Mouse (Mus musculus): ENCODE measurements around the gene Invs.

Invs gene

DNA sequence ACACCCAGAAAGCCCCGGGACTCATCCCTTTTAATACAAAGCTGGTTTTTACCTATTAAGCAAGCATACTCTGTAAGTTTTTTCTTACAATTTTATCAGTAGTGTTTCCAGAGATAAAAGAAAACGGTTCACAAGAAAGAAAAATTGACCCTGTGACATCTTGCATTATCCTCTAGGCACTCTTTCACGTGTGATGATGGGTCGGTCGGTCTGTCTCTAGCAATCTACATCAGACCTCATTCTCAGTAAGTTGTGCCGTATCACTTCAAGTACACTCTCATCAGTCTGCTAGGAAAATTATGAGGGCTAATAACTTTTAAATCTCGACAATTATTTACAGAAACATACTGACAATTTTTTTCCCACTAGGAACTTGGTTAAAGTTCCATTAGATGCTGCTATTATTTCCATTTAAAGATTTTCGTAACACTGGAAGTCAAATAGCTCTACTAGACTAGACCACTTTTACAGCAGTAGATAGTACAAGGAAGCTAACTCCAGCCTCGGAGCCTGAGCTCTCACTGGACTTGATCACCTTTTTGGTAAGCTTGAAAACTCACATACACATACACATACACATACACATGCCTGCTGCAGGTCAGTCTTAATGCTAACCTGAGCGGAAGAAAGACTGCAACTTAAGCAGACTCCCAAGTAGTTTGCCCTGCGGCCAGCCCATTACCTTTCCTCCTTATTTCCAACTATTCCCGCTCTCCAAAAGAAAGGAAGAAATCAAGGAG lies 192.7 kb downstream of the Invs start:
- DNase-seq = no peak

- peak; percentile 94 for DNase-seq
Measured at GRCm38 (mm10) chr4:48472792-48473650, 193.5 kb downstream of the Invs start, which contains the start of gene Tex10. Gene Tex10, minus strand, starts transcription at chr4:48473459.

DNA sequence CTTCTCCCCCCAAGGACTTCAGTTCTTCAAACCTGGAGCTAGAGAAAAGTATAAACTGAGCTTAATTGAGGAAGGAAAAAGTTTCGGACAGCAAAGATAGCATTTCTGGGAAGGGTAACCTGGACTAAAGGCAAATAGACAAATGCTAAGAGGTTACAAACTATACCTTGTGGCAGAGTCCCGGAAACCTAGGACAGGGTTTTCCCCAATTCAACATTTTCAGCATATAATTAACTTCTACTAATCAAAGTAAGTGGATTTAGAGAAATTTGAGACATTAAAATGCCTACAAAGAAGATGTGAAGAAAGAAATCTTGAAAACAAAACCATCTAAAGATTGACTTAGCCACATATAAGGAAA lies 194.1 kb downstream of the Invs start:
- DNase-seq = no peak

- DNase-seq = peak; percentile 48 to 59
Measured at GRCm38 (mm10) chr4:48481287-48481686, 201.7 kb downstream of the Invs start.
